Mouse (Mus musculus) CD4-positive helper T cell, adult 2 months (primary cell): ENCODE measurements around the gene 2310034C09Rik.
"Not testable (repeated sequence)": the region's sequence is repeated elsewhere in the genome, so short reads cannot be mapped to it uniquely, and the experiment has no call there.

Experiments
- DNase-seq: peaks from one replicate; pipeline ENCODE4 v3.0.0-alpha.2; 2012; ENCODE audit warnings: low read depth, missing footprints, low spot score

Gene 2310034C09Rik

DNA sequence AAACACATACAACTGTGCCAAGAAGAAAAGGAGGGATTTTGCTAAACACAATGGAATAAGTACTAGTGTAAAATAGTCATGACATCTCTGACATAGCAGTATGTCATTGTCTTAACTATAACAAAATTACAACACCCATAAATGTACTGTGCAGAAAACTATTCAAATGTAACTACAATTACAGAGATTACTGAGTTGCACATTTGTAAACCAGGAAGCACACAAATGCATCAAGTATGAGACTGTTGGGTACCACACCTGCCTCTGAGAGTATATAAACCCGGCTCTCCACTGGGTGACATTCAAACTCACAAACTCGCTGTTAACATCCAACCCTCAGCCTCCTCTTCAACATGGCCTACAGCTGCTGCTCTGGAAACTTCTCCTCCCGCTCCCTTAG is at the start of gene 2310034C09Rik:
Gene 2310034C09Rik, plus strand, starts transcription at position 301 of the 400 bp plus-strand sequence.
- DNase-seq: not testable (repeated sequence)

DNA sequence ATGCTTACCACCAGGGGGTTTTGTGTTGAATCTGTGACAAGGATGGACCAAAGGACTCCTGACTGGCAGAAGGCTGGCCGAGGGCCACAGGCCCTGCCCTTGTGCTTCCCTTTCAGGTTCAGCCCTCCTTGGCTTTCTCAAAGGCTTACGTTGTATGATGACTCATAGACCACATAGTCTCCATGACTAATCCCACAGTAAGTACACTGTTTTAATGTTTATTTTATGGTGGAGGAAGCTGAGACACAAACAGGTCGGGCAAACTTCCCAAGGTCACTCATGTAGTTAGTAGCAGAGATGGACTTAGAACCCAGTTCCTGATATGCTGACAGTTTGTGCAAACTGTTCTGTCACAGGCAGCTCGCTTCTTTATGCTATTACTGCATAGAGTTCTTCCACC is 47.9 kb upstream of the 2310034C09Rik start:
- no peak for DNase-seq

DNA sequence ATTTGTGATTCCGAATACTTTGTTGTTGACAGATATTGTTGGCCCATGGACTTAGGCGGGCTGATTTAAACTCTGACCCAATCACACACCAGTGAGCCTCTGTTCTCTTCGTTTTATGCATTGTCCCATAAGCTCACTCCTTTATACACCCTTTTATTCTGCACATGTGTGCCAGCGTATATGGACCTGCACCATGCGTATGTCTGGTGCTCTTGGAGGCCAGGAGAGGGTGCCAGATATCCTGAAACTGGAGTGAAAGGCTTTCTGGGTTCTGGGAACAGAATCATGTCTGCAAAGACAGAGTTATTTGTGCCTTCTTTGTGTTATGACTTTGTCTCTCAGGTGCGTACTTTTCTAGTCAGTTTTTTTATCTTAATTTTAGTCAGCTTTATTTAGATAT is 47.4 kb upstream of the 2310034C09Rik start:
- no peak for DNase-seq

DNA sequence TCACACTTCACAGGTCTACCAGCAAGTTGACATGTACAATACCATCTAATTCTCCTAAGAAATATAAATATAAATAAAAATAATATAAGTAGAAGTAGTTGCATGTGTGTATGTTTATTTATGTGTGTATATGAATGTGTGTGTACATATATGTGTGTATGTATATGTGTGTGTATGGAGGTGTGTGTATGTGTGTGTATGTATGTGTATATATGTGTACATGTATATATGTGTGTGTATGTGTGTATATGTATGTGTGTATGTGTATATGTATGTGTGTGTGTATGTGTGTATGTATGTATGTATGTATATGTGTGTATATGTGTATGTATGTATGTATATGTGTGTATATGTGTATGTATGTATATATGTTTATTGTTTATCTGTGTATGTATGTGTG is 42.1 kb upstream of the 2310034C09Rik start:
- no peak for DNase-seq

DNA sequence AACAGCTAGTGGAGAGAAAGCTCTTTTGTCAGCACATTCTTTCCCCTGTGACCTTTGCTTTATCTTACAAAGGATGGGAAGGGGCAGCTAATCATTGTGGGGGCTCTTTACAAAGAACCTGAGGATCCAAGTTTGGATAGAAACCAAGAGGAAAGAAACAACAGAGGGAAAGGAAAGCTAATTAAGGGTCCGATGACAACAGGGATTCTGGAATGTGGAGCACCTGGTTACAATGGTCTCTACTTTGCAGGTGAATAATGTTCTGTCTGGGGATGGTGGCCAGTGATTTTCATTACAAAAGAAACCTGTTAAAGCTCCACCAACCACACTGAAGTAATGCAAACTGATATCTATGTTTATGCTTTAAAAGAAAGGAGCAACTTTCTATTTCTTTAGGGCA is 38.6 kb upstream of the 2310034C09Rik start:
- DNase-seq: no peak

DNA sequence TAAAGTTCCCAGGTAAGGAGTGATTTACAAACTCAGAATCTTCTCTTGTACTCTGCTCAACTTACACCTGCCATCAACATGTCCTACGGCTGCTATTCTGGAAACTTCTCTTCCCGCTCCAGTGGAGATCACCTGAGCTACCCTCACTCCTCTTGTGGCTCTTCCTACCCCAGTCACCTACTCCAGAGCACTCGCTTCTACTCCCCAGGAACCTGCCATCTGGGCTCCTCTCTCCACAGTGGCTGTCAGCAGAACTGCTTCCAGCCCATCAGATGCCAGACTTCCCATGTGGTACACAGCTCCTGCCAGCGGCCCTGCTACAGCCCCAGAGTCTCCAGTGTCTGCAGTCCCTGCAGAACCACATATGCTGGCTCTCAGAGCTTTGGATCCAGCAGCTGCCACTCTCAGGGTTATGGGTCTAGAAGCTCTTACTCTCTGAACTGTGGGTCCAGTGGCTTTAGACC is 29.8 kb upstream of the 2310034C09Rik start, which contains the start of gene Krtap13-1:
Gene Krtap13-1, plus strand, starts transcription at position 51 of the 464 bp plus-strand sequence.
- no peak for DNase-seq

DNA sequence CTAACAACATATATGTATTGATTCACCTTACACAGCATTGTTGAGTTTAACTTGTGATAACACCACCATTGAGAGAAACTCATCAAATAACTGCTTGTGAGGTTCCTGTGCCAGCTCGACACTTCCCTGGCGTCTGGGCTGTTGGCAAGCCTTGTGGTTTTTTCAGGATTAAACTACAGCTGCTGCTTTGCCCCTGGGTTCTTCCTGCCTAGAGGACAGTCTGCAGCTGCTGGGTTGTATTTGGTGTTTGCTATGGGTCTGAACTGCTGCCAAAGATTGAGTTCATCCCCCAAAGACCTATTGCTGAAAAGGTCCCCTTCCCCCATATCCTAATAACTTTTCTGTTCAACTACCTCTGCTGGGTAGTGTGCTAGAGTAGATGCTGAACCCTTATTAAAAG is 23.3 kb upstream of the 2310034C09Rik start:
- DNase-seq: no peak

DNA sequence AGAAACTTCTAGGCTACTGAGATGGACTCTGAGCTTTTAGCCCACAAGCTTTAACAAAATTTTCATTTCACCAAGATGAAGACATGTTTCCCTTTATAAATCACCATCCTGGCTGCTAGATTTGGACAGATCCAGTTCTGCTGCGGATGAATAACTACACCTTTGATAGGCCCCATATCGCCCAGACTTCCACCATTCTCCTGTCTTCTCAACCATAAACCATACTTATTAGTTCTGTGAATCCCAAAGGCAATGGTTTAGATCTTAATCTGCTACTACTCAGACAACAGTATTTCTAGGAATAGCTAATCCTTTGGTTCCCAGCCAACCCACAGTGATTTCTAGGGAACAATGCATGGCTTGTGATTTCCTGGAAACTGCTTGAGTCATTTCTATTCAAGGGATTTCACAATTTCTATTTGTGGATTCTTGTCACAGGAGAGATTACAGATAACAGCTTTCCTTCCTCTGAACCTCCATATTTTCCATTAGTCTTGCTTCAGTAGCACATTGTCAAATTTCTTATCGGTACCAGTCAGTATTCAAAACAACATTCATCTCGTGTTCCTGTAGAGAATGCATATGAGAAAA is 13.8 kb upstream of the 2310034C09Rik start:
- no peak for DNase-seq

DNA sequence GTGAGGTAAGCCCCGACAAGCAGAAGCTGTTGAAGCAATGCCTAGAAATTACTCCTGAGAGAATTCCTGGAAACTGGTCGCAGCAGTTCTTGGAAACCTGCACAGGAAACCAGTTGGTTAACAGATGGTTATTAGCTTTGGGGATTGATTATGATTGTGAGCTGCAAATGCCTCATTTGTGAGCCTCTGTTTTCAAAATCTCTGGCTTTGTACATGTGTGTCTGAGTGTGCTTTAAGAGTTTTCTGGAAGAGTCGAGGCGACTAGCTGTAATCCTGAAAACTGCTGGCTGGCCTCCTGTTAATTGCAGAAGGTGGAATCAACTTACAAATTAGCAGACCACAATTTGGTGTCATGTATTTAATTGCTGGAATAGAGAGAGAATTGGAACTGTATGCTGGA is 10.7 kb upstream of the 2310034C09Rik start:
- no peak for DNase-seq

DNA sequence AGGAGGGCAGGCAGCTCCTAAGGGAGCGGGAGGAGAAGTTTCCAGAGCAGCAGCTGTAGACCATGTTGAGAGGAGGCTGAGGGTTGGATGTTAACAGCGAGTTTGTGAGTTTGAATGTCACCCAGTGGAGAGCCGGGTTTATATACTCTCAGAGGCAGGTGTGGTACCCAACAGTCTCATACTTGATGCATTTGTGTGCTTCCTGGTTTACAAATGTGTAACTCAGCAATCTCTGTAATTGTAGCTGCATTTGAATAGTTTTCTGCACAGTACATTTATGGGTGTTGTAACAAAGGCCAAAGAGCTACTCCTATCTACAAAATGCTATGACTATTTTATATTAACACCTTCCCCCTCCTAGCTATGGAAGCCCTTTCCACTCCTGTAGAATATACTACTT is 7.1 kb upstream of the 2310034C09Rik start, which contains the start of gene Krtap13:
Gene Krtap13, minus strand, starts transcription at position 101 of the 400 bp plus-strand sequence.
- not testable (repeated sequence) for DNase-seq

DNA sequence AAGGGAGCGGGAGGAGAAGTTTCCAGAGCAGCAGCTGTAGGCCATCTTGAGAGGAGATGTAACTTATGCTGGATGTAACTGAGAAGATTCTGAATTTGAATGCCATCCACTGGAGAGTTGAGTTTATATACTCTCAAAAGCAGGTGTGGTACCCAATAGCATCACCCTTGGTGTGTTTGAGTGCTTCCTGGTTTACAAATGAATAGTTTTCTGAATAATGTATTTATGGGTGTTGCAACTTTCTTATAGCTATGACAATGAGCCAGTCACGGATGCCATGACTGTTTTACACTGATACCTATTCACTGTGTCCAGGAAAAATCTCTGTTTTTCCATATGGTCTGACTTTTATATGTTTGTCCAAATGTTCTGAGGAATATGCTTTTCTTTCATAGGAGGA is 15.5 kb downstream of the 2310034C09Rik start, which contains the start of gene 2310057N15Rik:
Gene 2310057N15Rik, minus strand, starts transcription at position 101 of the 400 bp plus-strand sequence.
- DNase-seq: no peak

DNA sequence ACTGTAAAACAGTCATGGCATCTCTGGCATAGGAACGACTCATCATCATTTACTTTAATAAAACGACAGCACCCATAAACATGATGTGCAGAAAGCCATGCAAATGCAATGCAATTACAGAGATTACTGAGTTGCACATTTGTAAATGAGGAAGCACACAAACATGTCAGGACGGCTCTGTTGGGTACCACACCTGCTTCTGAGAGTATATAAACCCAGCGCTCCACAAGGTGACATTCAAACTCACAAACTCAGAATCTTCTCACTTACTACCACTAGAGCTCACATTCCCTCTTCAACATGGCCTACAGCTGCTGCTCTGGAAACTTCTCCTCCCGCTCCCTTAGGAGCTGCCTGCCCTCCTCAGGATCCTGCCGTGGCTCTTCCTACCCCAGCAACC is 18.9 kb downstream of the 2310034C09Rik start, which contains the start of gene Gm5965:
Gene Gm5965, plus strand, starts transcription at position 301 of the 400 bp plus-strand sequence.
- DNase-seq: no peak

DNA sequence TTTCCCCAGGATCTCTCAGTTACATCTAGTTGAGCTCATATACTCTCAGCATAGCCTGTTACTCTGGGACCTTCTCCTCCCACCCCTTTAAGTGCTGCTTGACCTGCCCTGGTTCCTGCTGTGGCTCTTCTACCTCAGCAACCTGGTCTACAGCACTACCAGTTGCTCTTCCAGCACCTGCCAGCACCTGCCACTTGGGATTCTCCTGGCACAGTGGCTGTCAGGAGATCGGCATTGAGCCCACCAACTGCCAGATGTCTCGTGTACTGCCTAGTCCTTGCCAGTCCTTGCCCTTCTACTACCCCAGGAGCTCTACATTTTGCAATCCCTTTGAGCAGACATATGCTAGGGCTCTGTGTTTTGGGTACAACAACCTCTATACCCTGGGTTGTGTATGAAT is 28.1 kb downstream of the 2310034C09Rik start:
- no peak for DNase-seq
